Comparison of ENCODE assay signal across 9 mouse cellular contexts in the genomic region with DNA sequence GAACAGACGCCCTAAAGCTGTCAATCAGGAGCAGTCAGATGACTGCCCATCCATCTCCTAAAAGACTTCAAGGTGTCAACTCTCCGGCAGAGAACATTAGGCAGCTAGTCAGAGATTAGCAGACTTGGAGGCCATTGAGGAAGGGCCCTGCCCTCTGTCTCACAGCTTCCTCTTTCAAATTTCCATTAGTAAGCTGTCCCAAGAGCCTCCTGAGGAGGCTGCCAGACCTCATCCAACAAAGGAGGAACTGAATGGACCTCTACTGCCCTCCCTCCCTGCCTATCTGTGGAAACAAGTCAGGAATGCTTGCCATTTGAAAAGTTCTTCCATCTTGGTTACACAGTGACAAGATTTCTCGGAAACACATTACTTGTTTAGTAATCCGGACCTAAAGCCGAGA. TPM values are rescaled to one million over a fixed set of nuclear protein-coding genes. Genes with fewer than 3 reads are reported as not detected.
DNase-seq lines count a peak whose midpoint lies in the region; ATAC-seq and TF ChIP-seq lines count a peak whose summit lies in the region.
"Had no signal": no experiment of that assay in that cellular context is flagged by ENCODE, and none has a peak within 500 bp of the region (broad histone marks: within the 10 kb centered on the region; RNA-seq: fewer than 3 reads in every experiment).

No protein-coding gene starts in this region.

- H3K36me3 ChIP-seq in embryonic facial prominence, embryonic 14.5 days (ENCODE audit: control insufficient read depth, insufficient read depth, low read length), result no peaks in the 10 kb centered on the region
- H3K36me3 ChIP-seq in embryonic facial prominence, embryonic 10.5 days (replicated peaks), result no peaks in the 10 kb centered on the region
- H3K36me3 ChIP-seq in intestine, postnatal 0 days (ENCODE audit: control insufficient read depth, insufficient read depth), result no peaks in the 10 kb centered on the region
- no peaks in the 10 kb centered on the region for H3K36me3 ChIP-seq in stomach, embryonic 14.5 days (ENCODE audit: control insufficient read depth, insufficient read depth, low read length)

- peaks cover 7% of the 10 kb centered on the region for H3K4me1 ChIP-seq in embryonic facial prominence, embryonic 14.5 days (ENCODE audit: control insufficient read depth, insufficient read depth, low read length)
- peaks cover 19% of the 10 kb centered on the region for H3K4me1 ChIP-seq in embryonic facial prominence, embryonic 10.5 days
- no peaks in the 10 kb centered on the region for H3K4me1 ChIP-seq in intestine, postnatal 0 days (replicated peaks; ENCODE audit: control insufficient read depth, insufficient read depth, low read length)
- H3K4me1 ChIP-seq in stomach, embryonic 14.5 days (ENCODE audit: control insufficient read depth, insufficient read depth, low read length), result peaks cover 7% of the 10 kb centered on the region; the same call in 1 of the 2 replicates

- no peak overlapping the region for H3K9ac ChIP-seq in embryonic facial prominence, embryonic 14.5 days (ENCODE audit: low read depth, low read length)
- H3K9ac ChIP-seq in intestine, postnatal 0 days (ENCODE audit: low read depth, low read length), result no peak overlapping the region
- no peak overlapping the region for H3K9ac ChIP-seq in stomach, embryonic 14.5 days (replicated peaks; ENCODE audit: low read depth, low read length)

- no peak for ATAC-seq in embryonic facial prominence, embryonic 14.5 days (ENCODE audit: low read depth)
- no peak for ATAC-seq in intestine, postnatal 0 days
- no peak for ATAC-seq in stomach, embryonic 14.5 days (ENCODE audit: insufficient number of reproducible peaks, insufficient read depth, low FRiP score, low read depth)
- no peak for ATAC-seq in inflammation-experienced regulatory T-cells, adult 6 months

- H3K4me2 ChIP-seq in embryonic facial prominence, embryonic 14.5 days (ENCODE audit: low read depth, low read length), result no peak overlapping the region
- peak overlapping the region; percentile 61; the same call in 1 of the 2 replicates for H3K4me2 ChIP-seq in intestine, postnatal 0 days (replicated peaks; ENCODE audit: low read depth)
- peak overlapping the region; percentile 59; the same call in 1 of the 2 replicates for H3K4me2 ChIP-seq in stomach, embryonic 14.5 days (replicated peaks; ENCODE audit: low read depth, low read length)

- no peak for TF ChIP-seq CTCF in layer of hippocampus, adult 2 months (conservative IDR thresholded peaks at IDR 0.05)
- no peak for TF ChIP-seq CTCF in intestine, postnatal 0 days (IDR thresholded peaks at IDR 0.05; ENCODE audit: low read depth)

- no peak overlapping the region for H3K27ac ChIP-seq in embryonic facial prominence, embryonic 14.5 days (replicated peaks; ENCODE audit: low read depth, low read length)
- no peak overlapping the region for H3K27ac ChIP-seq in embryonic facial prominence, embryonic 10.5 days (replicated peaks)
- 0 out of 2 replicates have a peak overlapping the region, but pooled peaks have one; percentile 33 for H3K27ac ChIP-seq in layer of hippocampus, adult 2 months
- H3K27ac ChIP-seq in intestine, postnatal 0 days (ENCODE audit: low read depth, low read length), result peak overlapping the region; percentile 86
- H3K27ac ChIP-seq in stomach, embryonic 14.5 days (ENCODE audit: low read length), result no peak overlapping the region; the same call in 1 of the 2 replicates

- H3K9me3 ChIP-seq in embryonic facial prominence, embryonic 14.5 days (ENCODE audit: control insufficient read depth, low read length), result no peaks in the 10 kb centered on the region
- H3K9me3 ChIP-seq in embryonic facial prominence, embryonic 10.5 days, result no peaks in the 10 kb centered on the region
- H3K9me3 ChIP-seq in intestine, postnatal 0 days (ENCODE audit: control insufficient read depth), result no peaks in the 10 kb centered on the region
- H3K9me3 ChIP-seq in stomach, embryonic 14.5 days (ENCODE audit: control insufficient read depth, low read depth, low read length), result no peaks in the 10 kb centered on the region

- peak; percentile 5 for DNase-seq in embryonic facial prominence, embryonic 14.5 days (ENCODE audit: low spot score)
- DNase-seq in embryonic facial prominence, embryonic 10.5 days (ENCODE audit: low spot score), result no peak
- DNase-seq in layer of hippocampus, adult 2 months (ENCODE audit: low spot score in 2 of 2), result no peak
- DNase-seq in layer of hippocampus, adult 9-11 months, result no peak
- no peak for DNase-seq in adrenal gland, adult 2 months
- DNase-seq: layer of hippocampus, postnatal 36 days had no signal

- H3K27me3 ChIP-seq in embryonic facial prominence, embryonic 14.5 days (replicated peaks; ENCODE audit: control insufficient read depth, insufficient read depth, low read length), result no peaks in the 10 kb centered on the region
- peaks cover 8% of the 10 kb centered on the region; the same call in 1 of the 2 replicates for H3K27me3 ChIP-seq in embryonic facial prominence, embryonic 10.5 days (replicated peaks; ENCODE audit: low read depth, poor library complexity, severe bottlenecking)
- H3K27me3 ChIP-seq in intestine, postnatal 0 days (replicated peaks; ENCODE audit: control insufficient read depth, insufficient read depth, low read length), result no peaks in the 10 kb centered on the region
- no peaks in the 10 kb centered on the region for H3K27me3 ChIP-seq in stomach, embryonic 14.5 days (ENCODE audit: control insufficient read depth, insufficient read depth, low read length)

- H3K4me3 ChIP-seq in embryonic facial prominence, embryonic 14.5 days (ENCODE audit: low read depth, low read length), result no peak overlapping the region
- no peak overlapping the region for H3K4me3 ChIP-seq in embryonic facial prominence, embryonic 10.5 days
- no peak overlapping the region for H3K4me3 ChIP-seq in layer of hippocampus, adult 2 months
- no peak overlapping the region for H3K4me3 ChIP-seq in intestine, postnatal 0 days (ENCODE audit: low read depth, low read length)
- no peak overlapping the region for H3K4me3 ChIP-seq in stomach, embryonic 14.5 days (ENCODE audit: low read depth, low read length)

- WGBS in embryonic facial prominence, embryonic 14.5 days, result 55% methylated on average over 5 of the region's 5 CpGs
- 43% methylated on average over 5 of the region's 5 CpGs for WGBS in embryonic facial prominence, embryonic 10.5 days
- 49% methylated on average over 5 of the region's 5 CpGs for WGBS in intestine, postnatal 0 days
- WGBS in stomach, embryonic 14.5 days, result 51% methylated on average over 5 of the region's 5 CpGs

RNA-seq across cellular contexts. Expression of gene D5Ertd579e, which starts 16.0 kb away (rescaled TPM):
- 20.7 and 21.5 TPM in 2 replicates for polyA plus RNA-seq in embryonic facial prominence, embryonic 14.5 days (2014; fragmentation: Nextera tagmentation; extraction: Ambion mirVana)
- polyA plus RNA-seq in embryonic facial prominence, embryonic 10.5 days (2016; fragmentation: Nextera tagmentation; extraction: Ambion mirVana), result 25.7 and 28.5 TPM in 2 replicates
- total RNA-seq in layer of hippocampus, adult 2 months (2021), result 100 to 1,000 TPM; 100 to 103 TPM
- 19.6 and 22.5 TPM in 2 replicates for polyA plus RNA-seq in intestine, postnatal 0 days (2015; fragmentation: Nextera tagmentation; extraction: Ambion mirVana)
- polyA plus RNA-seq in stomach, embryonic 14.5 days (2014; fragmentation: Nextera tagmentation; extraction: Ambion mirVana), result 28.7 and 31.6 TPM in 2 replicates
- polyA plus RNA-seq in inflammation-experienced regulatory T-cells, adult 6 months (2017; shearing (Covaris generic)), result 10 to 100 TPM; 18.2 to 32.6 (median 28.6) TPM
- total RNA-seq in adrenal gland, adult 2 months (2021), result 10 to 100 TPM; 64.4 to 83.5 TPM
- polyA plus RNA-seq in adrenal gland, adult 2 months (2012; rRNA removed), result 13.7 and 13.9 TPM in 2 replicates

RNA-seq across cellular contexts. Expression of gene Bloc1s4, which starts 36.6 kb away (rescaled TPM):
- polyA plus RNA-seq in embryonic facial prominence, embryonic 14.5 days (2014; fragmentation: Nextera tagmentation; extraction: Ambion mirVana), result 26.3 and 27.8 TPM in 2 replicates
- polyA plus RNA-seq in embryonic facial prominence, embryonic 10.5 days (2016; fragmentation: Nextera tagmentation; extraction: Ambion mirVana), result 20.5 and 24.2 TPM in 2 replicates
- total RNA-seq in layer of hippocampus, adult 2 months (2021), result 10 to 100 TPM; 22.4 to 26.0 TPM
- polyA plus RNA-seq in intestine, postnatal 0 days (2015; fragmentation: Nextera tagmentation; extraction: Ambion mirVana), result 22.0 and 22.5 TPM in 2 replicates
- 19.1 and 23.5 TPM in 2 replicates for polyA plus RNA-seq in stomach, embryonic 14.5 days (2014; fragmentation: Nextera tagmentation; extraction: Ambion mirVana)
- polyA plus RNA-seq in inflammation-experienced regulatory T-cells, adult 6 months (2017; shearing (Covaris generic)), result 1 to 10 TPM; 1.0 to 1.9 (median 1.1) TPM
- total RNA-seq in adrenal gland, adult 2 months (2021), result 10 to 100 TPM; 21.9 to 27.5 TPM
- 64.9 and 70.9 TPM in 2 replicates for polyA plus RNA-seq in adrenal gland, adult 2 months (2012; rRNA removed)

Comparison
In these comparisons a context has a peak if more than half of its experiments do, and no peak if none do; other contexts are left out.
1. H3K27ac ChIP-seq: peak in layer of hippocampus, adult 2 months (single experiment) and intestine, postnatal 0 days (single experiment); none in embryonic facial prominence, embryonic 14.5 days (single experiment), embryonic facial prominence, embryonic 10.5 days (single experiment) and stomach, embryonic 14.5 days (single experiment).